Comparison of ENCODE assay signal across 32 mouse cellular contexts in the genomic region with DNA sequence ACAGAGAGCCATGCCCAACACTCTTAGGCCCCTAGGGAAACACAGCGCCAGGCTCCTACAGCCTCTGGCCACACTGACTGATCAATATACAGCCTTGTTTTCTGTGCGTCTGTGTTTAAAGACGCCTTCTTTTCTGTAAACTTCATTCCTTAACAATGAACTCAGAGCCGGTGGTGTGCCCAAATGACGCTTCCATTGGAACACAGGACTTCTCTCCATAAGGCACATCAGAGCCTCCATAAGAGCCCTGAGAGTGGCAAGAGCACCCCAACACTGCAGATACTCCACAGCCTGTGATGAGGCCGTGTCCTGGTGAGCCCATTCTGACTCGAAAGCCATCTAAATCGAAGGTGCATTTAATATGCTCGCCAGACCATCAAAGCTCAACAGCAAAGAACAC.
"Had no signal": no experiment of that assay in that cellular context is flagged by ENCODE, and none has a peak within 500 bp of the region (broad histone marks: within the 10 kb centered on the region; RNA-seq: fewer than 3 reads in every experiment).

No protein-coding gene starts in this region.

- H3K4me3 ChIP-seq: left cerebral cortex, adult 2 months; limb, embryonic 10.5 days; limb, embryonic 12.5 days; limb, embryonic 13.5 days; limb, embryonic 15.5 days; liver, embryonic 12.5 days; liver, embryonic 13.5 days; liver, embryonic 15.5 days; lung, embryonic 15.5 days; megakaryocyte, embryonic 14.5 days; midbrain, embryonic 10.5 days; midbrain, embryonic 12.5 days; midbrain, embryonic 13.5 days; midbrain, embryonic 15.5 days; myocyte; neural tube, embryonic 12.5 days had no signal

- H3K27me3 ChIP-seq: limb, embryonic 12.5 days; limb, embryonic 13.5 days; limb, embryonic 15.5 days; liver, embryonic 12.5 days; liver, embryonic 13.5 days; liver, embryonic 15.5 days; megakaryocyte, embryonic 14.5 days; midbrain, embryonic 12.5 days; midbrain, embryonic 13.5 days; midbrain, embryonic 15.5 days; neural tube, embryonic 12.5 days had no signal

- H3K9ac ChIP-seq: limb, embryonic 12.5 days; limb, embryonic 13.5 days; limb, embryonic 15.5 days; liver, embryonic 12.5 days; liver, embryonic 13.5 days; liver, embryonic 14.5 days; liver, embryonic 15.5 days; liver, postnatal 0 days; lung, embryonic 14.5 days; lung, embryonic 15.5 days; midbrain, embryonic 12.5 days; midbrain, embryonic 13.5 days; midbrain, embryonic 15.5 days; neural tube, embryonic 12.5 days had no signal

- H3K4me1 ChIP-seq: limb, embryonic 10.5 days; limb, embryonic 12.5 days; limb, embryonic 13.5 days; limb, embryonic 15.5 days; liver, embryonic 12.5 days; liver, embryonic 13.5 days; liver, embryonic 15.5 days; lung, embryonic 15.5 days; megakaryocyte, embryonic 14.5 days; midbrain, embryonic 12.5 days; midbrain, embryonic 13.5 days; midbrain, embryonic 15.5 days; neural tube, embryonic 12.5 days had no signal

- H3K36me3 ChIP-seq: limb, embryonic 10.5 days; limb, embryonic 12.5 days; limb, embryonic 13.5 days; limb, embryonic 15.5 days; liver, embryonic 12.5 days; liver, embryonic 13.5 days; liver, embryonic 15.5 days; lung, embryonic 15.5 days; midbrain, embryonic 10.5 days; midbrain, embryonic 12.5 days; midbrain, embryonic 13.5 days; midbrain, embryonic 15.5 days; neural tube, embryonic 12.5 days had no signal

- DNase-seq: left cerebral cortex, postnatal 4 days; liver; liver, embryonic 13.5 days; liver, postnatal 0 days; lung, adult 18-20 months; lung, adult 2 months; lung, embryonic 14.5 days; lung, postnatal 10 days; lung, postnatal 14 days; lung, postnatal 36 days; lung, postnatal 4 days; midbrain, embryonic 14.5 days had no signal

- ATAC-seq: liver, embryonic 12.5 days; liver, postnatal 0 days; lung, postnatal 0 days; midbrain, embryonic 13.5 days; midbrain, embryonic 15.5 days; midbrain, embryonic 16.5 days had no signal

- H3K4me2 ChIP-seq: limb, embryonic 12.5 days; limb, embryonic 13.5 days; limb, embryonic 15.5 days; liver, embryonic 11.5 days; liver, embryonic 12.5 days; liver, embryonic 13.5 days; liver, embryonic 15.5 days; lung, embryonic 14.5 days; lung, embryonic 15.5 days; midbrain, embryonic 12.5 days; midbrain, embryonic 13.5 days; midbrain, embryonic 15.5 days; neural tube, embryonic 12.5 days had no signal

- H3K9me3 ChIP-seq: limb, embryonic 10.5 days; limb, embryonic 12.5 days; limb, embryonic 13.5 days; limb, embryonic 15.5 days; liver, embryonic 12.5 days; liver, embryonic 13.5 days; liver, embryonic 15.5 days; lung, embryonic 15.5 days; megakaryocyte, embryonic 14.5 days; midbrain, embryonic 10.5 days; midbrain, embryonic 12.5 days; midbrain, embryonic 13.5 days; midbrain, embryonic 15.5 days; neural tube, embryonic 12.5 days had no signal

- H3K27ac ChIP-seq: left cerebral cortex, adult 2 months; limb, embryonic 10.5 days; limb, embryonic 12.5 days; limb, embryonic 13.5 days; limb, embryonic 15.5 days; liver, embryonic 12.5 days; liver, embryonic 13.5 days; liver, embryonic 14.5 days; liver, embryonic 15.5 days; lung, embryonic 15.5 days; macrophage; midbrain, embryonic 10.5 days; midbrain, embryonic 12.5 days; midbrain, embryonic 13.5 days; midbrain, embryonic 15.5 days; neural tube, embryonic 12.5 days had no signal
